Mouse (Mus musculus): ENCODE data around the gene Kcnb1. TPM values are rescaled to one million over a fixed set of nuclear protein-coding genes. Genes with fewer than 3 reads are reported as not detected.
A peak's percentile ranks its signal among the peaks of the same experiment; 100 is the strongest.

Kcnb1 gene
- polyA plus RNA-seq, 1 experiment from 2014 or later = 1.3 TPM

DNA sequence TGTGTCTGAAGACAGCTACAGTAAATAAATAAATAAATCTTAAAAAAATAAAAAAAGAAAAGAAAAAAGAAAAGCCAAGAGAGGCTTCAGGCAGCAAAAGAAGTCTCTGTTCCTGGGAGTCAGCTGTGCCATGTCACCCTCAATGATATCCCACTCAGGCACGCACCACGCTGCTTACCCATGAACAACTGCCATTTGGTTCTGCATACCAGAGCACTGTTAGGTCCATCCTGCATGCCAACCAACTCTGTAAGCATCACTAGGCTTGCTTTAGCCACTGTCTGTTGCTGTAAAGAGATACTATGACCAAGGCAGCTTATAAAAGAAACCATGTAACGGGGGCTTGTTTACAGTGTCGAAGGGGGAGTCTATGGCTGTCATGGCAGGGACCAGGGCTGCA lies 113.6 kb downstream of the Kcnb1 start:
- Histone ChIP-seq H3K9me3 (no peaks in the 10 kb centered on the region), H3K27me3 (no peaks in the 10 kb centered on the region), H3K9ac (no peak overlapping the region), H3K27ac (no peak overlapping the region), H3K4me1 (peaks cover 24% of the 10 kb centered on the region), H3K4me3 (no peak overlapping the region), H3K36me3 (no peaks in the 10 kb centered on the region), H3K4me2 (replicated peaks) (no peak overlapping the region)
- no peak for ATAC-seq (ENCODE audit: insufficient number of reproducible peaks, insufficient read depth, low FRiP score, low TSS enrichment)
- WGBS = 92% methylated on average over 4 of the region's 4 CpGs

DNA sequence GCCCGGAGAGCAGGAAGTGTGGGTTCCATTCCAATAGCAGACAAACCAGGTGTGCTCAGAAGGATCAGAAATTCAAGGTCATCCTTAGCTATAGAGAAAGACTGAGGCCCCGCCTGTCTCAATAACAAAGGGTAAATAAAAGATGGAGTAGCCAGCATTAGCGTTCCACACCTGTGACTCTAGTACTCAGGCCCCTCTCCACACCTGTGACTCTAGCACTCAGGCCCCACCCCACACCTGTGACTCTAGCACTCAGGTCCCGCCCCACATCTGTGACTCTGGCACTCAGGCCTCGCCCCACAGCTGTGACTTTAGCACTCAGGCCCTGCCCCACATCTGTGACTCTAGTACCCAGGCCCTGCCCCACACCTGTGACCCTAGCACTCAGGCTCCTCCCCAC lies 115.4 kb downstream of the Kcnb1 start:
- H3K4me1 ChIP-seq = peaks cover 15% of the 10 kb centered on the region
- H3K27ac ChIP-seq = no peak overlapping the region
- 92% methylated on average over 5 of the region's 5 CpGs for WGBS
- no peaks in the 10 kb centered on the region for H3K36me3 ChIP-seq
- H3K9me3 ChIP-seq = no peaks in the 10 kb centered on the region
- no peak overlapping the region for H3K9ac ChIP-seq
- H3K4me3 ChIP-seq = no peak overlapping the region
- no peak overlapping the region for H3K4me2 ChIP-seq (replicated peaks)
- no peak for ATAC-seq (ENCODE audit: insufficient number of reproducible peaks, insufficient read depth, low FRiP score, low TSS enrichment)
- H3K27me3 ChIP-seq = no peaks in the 10 kb centered on the region

DNA sequence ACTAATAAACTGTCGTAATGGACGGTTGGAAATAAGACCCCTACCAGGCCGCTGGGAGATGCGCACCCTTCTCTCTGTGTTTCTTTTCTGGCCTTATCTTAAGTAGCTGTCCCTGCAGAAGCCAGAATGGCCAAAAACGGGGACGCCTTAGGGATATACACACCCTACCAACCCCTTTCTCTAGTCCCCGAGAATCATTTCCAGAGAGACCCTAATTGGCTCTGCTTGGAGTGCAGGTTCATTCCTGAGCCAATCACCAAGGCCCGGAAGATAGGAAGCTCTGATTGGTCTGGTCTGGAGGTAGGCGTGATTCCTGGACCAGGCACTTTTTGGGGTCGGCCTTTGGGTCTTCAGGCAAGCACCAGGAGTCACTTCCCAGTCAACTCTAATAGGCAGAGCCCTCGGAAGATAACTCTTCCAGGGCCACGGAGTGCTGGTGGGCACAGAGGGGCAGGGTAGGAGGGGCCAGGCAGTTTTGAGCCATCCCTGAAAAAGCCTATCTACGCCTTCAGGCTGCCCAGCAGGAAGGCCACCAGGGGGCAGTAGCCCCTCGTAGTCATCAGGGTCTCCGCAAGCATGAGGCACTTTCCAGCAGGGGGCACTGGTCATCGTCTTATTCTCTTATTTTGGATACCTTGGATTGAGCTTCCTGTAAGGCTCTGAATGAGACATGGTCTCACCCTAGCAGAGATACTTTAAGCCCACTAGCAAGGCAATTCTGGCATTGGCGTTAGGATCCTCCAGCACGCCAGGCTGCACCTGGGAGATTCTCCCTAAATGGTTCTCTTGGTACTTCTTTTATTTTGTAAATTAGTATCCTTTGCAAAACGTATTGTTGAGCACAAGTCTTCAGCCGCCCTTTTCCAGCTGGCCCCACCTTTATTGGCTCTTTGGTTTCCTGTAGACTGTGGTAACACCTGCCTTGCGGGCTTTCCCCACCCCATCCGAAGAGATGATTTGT lies 118.0 kb downstream of the Kcnb1 start:
- WGBS = 9% methylated on average over 22 of the region's 22 CpGs
- H3K4me1 ChIP-seq = no peaks in the 10 kb centered on the region
- H3K4me2 ChIP-seq (replicated peaks) = peak overlapping the region; percentile 55
- peak; percentile 94 for ATAC-seq (ENCODE audit: insufficient number of reproducible peaks, insufficient read depth, low FRiP score, low TSS enrichment)
- H3K36me3 ChIP-seq = no peaks in the 10 kb centered on the region
- H3K9ac ChIP-seq = peak overlapping the region; percentile 40
- peak overlapping the region; percentile 42 for H3K27ac ChIP-seq
- H3K9me3 ChIP-seq = no peaks in the 10 kb centered on the region
- H3K27me3 ChIP-seq = no peaks in the 10 kb centered on the region
- H3K4me3 ChIP-seq = peak overlapping the region; percentile 43

DNA sequence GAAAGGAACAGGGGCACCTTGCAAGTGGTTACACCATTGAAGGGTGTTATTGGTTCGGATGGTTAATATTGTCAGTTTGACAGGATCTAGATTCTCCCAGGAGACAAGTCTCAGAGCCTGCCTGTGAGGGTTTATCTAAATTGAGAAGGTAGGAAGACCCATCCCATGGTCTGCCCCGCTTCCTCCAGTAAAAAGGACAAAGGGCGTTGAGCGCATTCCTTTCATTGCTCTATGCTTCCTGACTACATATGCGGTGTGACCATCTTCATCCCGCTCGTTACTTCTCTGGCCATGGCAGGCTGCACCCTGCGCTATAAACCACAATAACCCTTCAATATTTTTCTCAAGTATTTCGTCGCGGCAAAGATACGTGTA lies 118.7 kb downstream of the Kcnb1 start:
- 21% methylated on average over 12 of the region's 12 CpGs for WGBS
- Histone ChIP-seq H3K4me3 (peak overlapping the region; percentile 43), H3K4me1 (no peaks in the 10 kb centered on the region), H3K36me3 (peaks cover 3% of the 10 kb centered on the region; the same call in 1 of the 2 replicates), H3K27me3 (no peaks in the 10 kb centered on the region), H3K9me3 (no peaks in the 10 kb centered on the region), H3K9ac (peak overlapping the region; percentile 40), H3K27ac (peak overlapping the region; percentile 42; the same call in 1 of the 2 replicates), H3K4me2 (replicated peaks) (peak overlapping the region; percentile 55)
- no peak for ATAC-seq (ENCODE audit: insufficient number of reproducible peaks, insufficient read depth, low FRiP score, low TSS enrichment)

DNA sequence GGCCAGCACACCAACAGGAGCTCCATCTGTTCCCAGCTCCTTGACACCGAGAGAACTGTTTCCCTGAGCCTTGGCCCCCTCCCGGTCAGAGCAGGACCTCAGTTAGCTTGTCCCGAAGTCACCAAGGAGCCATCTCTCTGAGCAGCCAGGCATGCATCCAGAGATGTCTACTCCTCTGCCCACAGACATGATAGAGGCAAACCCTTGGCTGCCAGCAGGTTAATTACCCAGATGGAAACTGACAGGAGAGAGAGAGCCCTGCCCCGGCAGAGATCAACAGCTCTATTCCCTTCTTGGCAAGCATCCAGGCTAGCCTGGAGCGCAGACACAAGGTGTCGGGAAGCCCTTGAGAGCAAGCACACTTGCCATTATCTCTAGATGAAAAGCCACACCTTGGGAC lies 119.6 kb downstream of the Kcnb1 start:
- Histone ChIP-seq H3K4me2 (replicated peaks) (no peak overlapping the region), H3K9ac (no peak overlapping the region), H3K27me3 (no peaks in the 10 kb centered on the region), H3K9me3 (no peaks in the 10 kb centered on the region), H3K4me1 (peaks cover 7% of the 10 kb centered on the region; the same call in 1 of the 2 replicates), H3K4me3 (no peak overlapping the region), H3K27ac (no peak overlapping the region), H3K36me3 (peaks cover 12% of the 10 kb centered on the region)
- no peak for ATAC-seq (ENCODE audit: insufficient number of reproducible peaks, insufficient read depth, low FRiP score, low TSS enrichment)
- WGBS = 78% methylated on average over 6 of the region's 6 CpGs

DNA sequence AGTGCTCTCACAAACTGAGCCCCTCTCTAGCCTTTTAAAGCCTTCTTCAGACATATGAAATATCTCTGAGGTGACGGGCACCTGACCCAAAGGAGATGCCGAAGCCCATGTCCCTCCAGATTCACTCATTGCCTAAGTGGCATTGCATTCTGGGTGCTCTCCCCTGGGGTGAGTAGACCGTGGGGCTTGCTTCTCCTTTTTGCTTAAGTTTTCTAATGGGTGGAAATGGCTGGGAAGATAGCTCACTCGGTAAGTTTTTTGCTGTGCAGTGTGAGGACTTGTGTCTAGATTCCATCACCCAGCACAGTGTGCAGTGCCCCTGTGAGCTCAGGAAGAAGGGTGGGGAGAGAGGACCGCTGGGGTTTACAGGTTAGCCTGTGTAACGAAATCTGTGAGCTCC lies 122.4 kb downstream of the Kcnb1 start:
- no peak for ATAC-seq (ENCODE audit: insufficient number of reproducible peaks, insufficient read depth, low FRiP score, low TSS enrichment)
- WGBS = 56% methylated on average over 6 of the region's 6 CpGs
- 0 out of 2 replicates have a peak overlapping the region, but pooled peaks have one; percentile 23 for H3K27ac ChIP-seq

DNA sequence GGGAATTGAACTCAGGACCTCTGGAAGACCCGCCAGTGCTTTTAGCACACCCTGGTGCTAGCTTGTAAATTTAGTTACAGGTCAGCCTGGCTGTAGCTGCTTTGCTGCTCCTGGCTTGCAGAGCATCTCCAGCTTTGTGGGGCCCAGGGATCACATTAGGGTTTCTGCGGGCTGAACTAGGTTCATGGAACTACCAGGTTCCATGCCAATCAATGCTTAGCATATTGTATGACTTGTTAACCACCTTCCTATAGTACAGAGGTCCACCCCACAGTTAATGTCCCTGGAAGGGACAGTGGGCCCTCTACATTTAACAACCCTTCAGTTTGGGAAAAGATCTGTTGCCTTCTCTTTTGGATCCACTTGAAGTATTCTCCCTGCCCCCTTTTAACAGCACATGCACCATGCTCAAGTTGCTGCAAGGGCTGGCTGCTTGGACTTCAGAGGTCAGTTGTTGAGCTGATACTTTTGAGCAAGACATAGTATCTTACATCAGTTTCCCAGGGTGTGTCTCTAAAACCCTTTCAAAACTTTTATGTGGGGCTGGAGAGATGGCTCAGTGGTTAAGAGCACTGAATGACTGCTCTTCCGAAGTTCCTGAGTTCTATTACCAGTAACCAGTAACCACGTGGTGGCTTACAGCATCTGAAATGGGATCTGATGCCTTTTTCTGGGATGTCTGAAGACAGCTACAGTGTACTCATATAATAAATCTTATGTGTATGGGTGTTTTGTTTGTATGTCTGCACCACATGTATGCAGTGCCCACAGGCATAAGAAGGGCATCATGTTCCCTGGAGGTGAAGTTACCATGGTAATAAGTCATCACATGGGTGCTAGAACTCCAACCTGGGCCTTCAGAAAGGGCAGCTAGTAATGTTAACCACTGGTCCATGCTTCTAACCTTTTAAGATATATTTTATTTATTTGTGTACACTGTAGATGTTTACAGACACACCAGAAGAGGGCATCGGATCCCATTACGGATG lies 123.1 kb downstream of the Kcnb1 start:
- no peaks in the 10 kb centered on the region for H3K27me3 ChIP-seq
- H3K9ac ChIP-seq = no peak overlapping the region
- WGBS = 33% methylated on average over 6 of the region's 6 CpGs
- H3K4me3 ChIP-seq = no peak overlapping the region
- peaks cover 21% of the 10 kb centered on the region for H3K36me3 ChIP-seq
- no peak overlapping the region for H3K27ac ChIP-seq
- no peaks in the 10 kb centered on the region for H3K9me3 ChIP-seq
- no peak for ATAC-seq (ENCODE audit: insufficient number of reproducible peaks, insufficient read depth, low FRiP score, low TSS enrichment)
- peaks cover 17% of the 10 kb centered on the region for H3K4me1 ChIP-seq
- no peak overlapping the region for H3K4me2 ChIP-seq (replicated peaks)

More for the DNA sequence above, 122.4 kb downstream of the Kcnb1 start:
- H3K9ac ChIP-seq = no peak overlapping the region
- peaks cover 16% of the 10 kb centered on the region for H3K4me1 ChIP-seq
- H3K27me3 ChIP-seq = no peaks in the 10 kb centered on the region
- H3K4me2 ChIP-seq (replicated peaks) = no peak overlapping the region
- no peak overlapping the region for H3K4me3 ChIP-seq
- H3K9me3 ChIP-seq = no peaks in the 10 kb centered on the region
- H3K36me3 ChIP-seq = peaks cover 21% of the 10 kb centered on the region

DNA sequence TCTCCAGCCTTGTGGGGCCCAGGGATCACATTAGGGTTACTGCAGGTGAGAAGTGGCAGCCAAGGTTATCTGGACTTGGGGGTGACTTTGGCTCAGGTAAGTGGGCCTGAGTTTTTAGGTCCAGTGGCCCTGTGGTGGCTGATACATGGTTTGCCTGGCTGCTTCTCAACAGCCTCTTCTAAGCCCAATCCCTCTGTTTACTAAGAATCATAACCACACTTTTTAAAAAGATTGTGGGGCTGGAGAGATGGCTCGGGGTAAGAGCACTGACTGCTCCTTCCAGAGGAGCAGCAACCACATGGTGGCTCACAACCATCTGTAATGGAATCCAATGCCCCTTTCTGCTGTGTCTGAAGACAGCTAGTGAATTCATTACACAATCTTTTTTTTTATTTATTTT lies 123.9 kb downstream of the Kcnb1 start:
- H3K4me3 ChIP-seq = no peak overlapping the region

DNA sequence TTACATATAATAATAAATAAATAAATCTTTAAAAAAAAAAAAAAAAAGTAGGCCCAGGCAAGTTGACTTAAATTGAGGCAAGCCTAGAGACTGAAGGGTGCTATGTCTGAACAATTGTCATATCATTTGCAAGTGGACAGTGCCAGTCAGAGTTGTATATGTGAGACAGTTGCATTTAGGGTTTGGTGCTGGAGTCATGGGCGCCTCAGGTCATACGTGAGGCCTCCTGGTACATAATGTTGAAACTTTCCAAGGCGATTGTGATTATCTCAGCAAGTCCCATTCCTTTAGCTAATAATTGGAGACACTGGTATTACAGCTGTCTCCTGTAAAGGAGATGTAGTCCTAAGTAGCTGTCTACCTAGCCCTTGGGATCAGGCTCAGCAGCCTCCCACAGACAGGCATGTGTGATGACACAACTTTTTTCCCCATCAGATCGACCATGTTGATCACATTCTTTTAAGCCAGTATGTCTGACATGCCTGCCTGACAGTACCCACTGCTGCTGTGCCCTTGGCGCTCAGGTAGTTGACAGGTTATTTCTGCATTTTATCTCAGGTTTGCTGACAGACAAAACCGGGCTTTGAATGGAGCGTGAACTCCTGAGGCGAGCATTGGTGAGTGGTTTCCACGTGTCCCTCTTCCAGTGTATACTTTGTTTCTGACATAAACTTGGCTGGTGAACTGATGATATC lies 125.2 kb downstream of the Kcnb1 start:
- Histone ChIP-seq H3K9me3 (no peaks in the 10 kb centered on the region), H3K36me3 (peaks cover 22% of the 10 kb centered on the region), H3K4me3 (peak overlapping the region; percentile 86), H3K27me3 (no peaks in the 10 kb centered on the region), H3K9ac (peak overlapping the region; percentile 89), H3K4me1 (peaks cover 28% of the 10 kb centered on the region), H3K27ac (peak overlapping the region; percentile 64), H3K4me2 (replicated peaks) (peak overlapping the region; percentile 79)
- ATAC-seq (ENCODE audit: insufficient number of reproducible peaks, insufficient read depth, low FRiP score, low TSS enrichment) = no peak
- WGBS = 27% methylated on average over 9 of the region's 9 CpGs

More for the DNA sequence above, 123.9 kb downstream of the Kcnb1 start:
- H3K27ac ChIP-seq = peak overlapping the region; percentile 64; the same call in 1 of the 2 replicates
- H3K36me3 ChIP-seq = peaks cover 21% of the 10 kb centered on the region
- H3K27me3 ChIP-seq = no peaks in the 10 kb centered on the region
- H3K4me2 ChIP-seq (replicated peaks) = no peak overlapping the region
- H3K9ac ChIP-seq = no peak overlapping the region
- no peaks in the 10 kb centered on the region for H3K9me3 ChIP-seq
- H3K4me1 ChIP-seq = peaks cover 24% of the 10 kb centered on the region
- ATAC-seq (ENCODE audit: insufficient number of reproducible peaks, insufficient read depth, low FRiP score, low TSS enrichment) = no peak
- WGBS = 45% methylated on average over 1 of the region's 1 CpGs

DNA sequence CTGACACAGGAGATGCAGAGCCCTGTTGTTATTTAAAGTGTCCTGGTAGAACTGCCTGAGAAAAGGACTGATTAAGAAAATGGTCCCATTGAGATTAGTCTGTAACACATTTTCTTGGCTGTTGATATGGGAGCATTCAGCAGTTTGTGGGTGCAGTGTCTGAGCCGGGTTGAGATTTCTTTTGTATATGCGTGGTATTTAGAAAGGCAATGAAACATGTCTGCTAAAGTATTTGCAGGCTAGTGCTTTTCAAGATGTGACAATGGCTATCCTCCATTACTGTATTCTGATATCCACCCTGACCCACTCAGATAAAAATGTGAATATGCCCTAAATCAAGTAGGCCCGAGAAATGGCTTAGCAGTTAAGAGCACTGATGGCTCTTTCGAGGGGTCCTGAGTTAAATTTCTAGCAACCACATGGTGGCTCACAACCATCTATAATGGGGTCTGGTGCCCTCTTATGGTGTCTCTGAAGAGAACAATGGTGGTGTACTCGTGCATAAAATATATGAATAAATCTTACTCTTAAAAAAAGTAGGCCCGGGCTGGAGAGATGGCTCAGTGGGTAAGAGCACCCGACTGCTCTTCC lies 126.0 kb downstream of the Kcnb1 start:
- Histone ChIP-seq H3K27me3 (no peaks in the 10 kb centered on the region), H3K9me3 (no peaks in the 10 kb centered on the region), H3K4me2 (replicated peaks) (peak overlapping the region; percentile 79), H3K27ac (peak overlapping the region; percentile 86), H3K4me3 (peak overlapping the region; percentile 86), H3K4me1 (peaks cover 33% of the 10 kb centered on the region), H3K9ac (peak overlapping the region; percentile 89), H3K36me3 (peaks cover 28% of the 10 kb centered on the region)
- ATAC-seq (ENCODE audit: insufficient number of reproducible peaks, insufficient read depth, low FRiP score, low TSS enrichment) = no peak
- 2% methylated on average over 7 of the region's 7 CpGs for WGBS
